Mouse (Mus musculus): Measurements from ENCODE around the gene Ccdc24. TPM values are rescaled to one million over a fixed set of nuclear protein-coding genes. Genes with fewer than 3 reads are reported as not detected.

Gene Ccdc24
- polyA plus RNA-seq, 1 experiment, result 1.8 TPM

- DNase-seq, result peak; percentile 91 to 97
- under 1% methylated on average over 61 of the region's 61 CpGs for WGBS
- peak; percentile 78 for TF ChIP-seq POLR2A (IDR thresholded peaks at IDR 0.05; ENCODE audit: borderline replicate concordance, insufficient read depth, low read length)
- TF ChIP-seq CTCF (IDR thresholded peaks at IDR 0.05; ENCODE audit: borderline replicate concordance, insufficient read depth, low read depth, low read length), result no peak
- peak within 1 kb of the TSS; percentile 92 for H3K27ac ChIP-seq (ENCODE audit: insufficient read depth, low read length)
- H3K4me3 ChIP-seq (replicated peaks; ENCODE audit: insufficient read depth, low read depth, low read length), result peak within 1 kb of the TSS; percentile 98
- no peaks in the 10 kb centered on the region for H3K27me3 ChIP-seq (ENCODE audit: control insufficient read depth, insufficient read depth, low read length)
- peaks cover 16% of the 10 kb centered on the region for H3K4me1 ChIP-seq (ENCODE audit: control insufficient read depth, insufficient read depth, low read length)
These were observed 42.5 kb upstream of the Ccdc24 start, which contains the start of gene Ipo13 for GRCm38 (mm10) chr4:117914591-117915442. Ipo13 (minus strand) TSS chr4:117914999.

GRCm38 (mm10) chr4:117914031-117914430 is 41.7 kb upstream of the Ccdc24 start:
- H3K4me1 ChIP-seq (ENCODE audit: control insufficient read depth, insufficient read depth, low read length), result peaks cover 21% of the 10 kb centered on the region
- peak; percentile 62 to 66 for DNase-seq
- TF ChIP-seq POLR2A (IDR thresholded peaks at IDR 0.05; ENCODE audit: borderline replicate concordance, insufficient read depth, low read length) (0 out of 2 replicates have a peak, but pooled peaks have one; percentile 2), CTCF (IDR thresholded peaks at IDR 0.05; ENCODE audit: borderline replicate concordance, insufficient read depth, low read depth, low read length) (no peak)
- H3K27me3 ChIP-seq (ENCODE audit: control insufficient read depth, insufficient read depth, low read length), result no peaks in the 10 kb centered on the region
- H3K27ac ChIP-seq (ENCODE audit: insufficient read depth, low read length), result peak overlapping the region; percentile 92
- WGBS, result 0% methylated on average over 8 of the region's 8 CpGs
- peak overlapping the region; percentile 98 for H3K4me3 ChIP-seq (replicated peaks; ENCODE audit: insufficient read depth, low read depth, low read length)

GRCm38 (mm10) chr4:117913421-117913820 is 41.1 kb upstream of the Ccdc24 start:
- H3K27me3 ChIP-seq (ENCODE audit: control insufficient read depth, insufficient read depth, low read length), result no peaks in the 10 kb centered on the region
- peaks cover 23% of the 10 kb centered on the region for H3K4me1 ChIP-seq (ENCODE audit: control insufficient read depth, insufficient read depth, low read length)
- H3K27ac ChIP-seq (ENCODE audit: insufficient read depth, low read length), result peak overlapping the region; percentile 92
- TF ChIP-seq POLR2A (IDR thresholded peaks at IDR 0.05; ENCODE audit: borderline replicate concordance, insufficient read depth, low read length), result no peak
- TF ChIP-seq CTCF (IDR thresholded peaks at IDR 0.05; ENCODE audit: borderline replicate concordance, insufficient read depth, low read depth, low read length), result no peak
- WGBS, result 7% methylated on average over 3 of the region's 3 CpGs
- H3K4me3 ChIP-seq (replicated peaks; ENCODE audit: insufficient read depth, low read depth, low read length), result peak overlapping the region; percentile 98
- DNase-seq, result peak; percentile 82 to 85

GRCm38 (mm10) chr4:117912685-117913273 is 40.4 kb upstream of the Ccdc24 start:
- no peaks in the 10 kb centered on the region for H3K27me3 ChIP-seq (ENCODE audit: control insufficient read depth, insufficient read depth, low read length)
- peaks cover 29% of the 10 kb centered on the region for H3K4me1 ChIP-seq (ENCODE audit: control insufficient read depth, insufficient read depth, low read length)
- peak in 1 of 2 experiments; percentile 50 for DNase-seq
- peak overlapping the region; percentile 98 for H3K4me3 ChIP-seq (replicated peaks; ENCODE audit: insufficient read depth, low read depth, low read length)
- TF ChIP-seq CTCF (IDR thresholded peaks at IDR 0.05; ENCODE audit: borderline replicate concordance, insufficient read depth, low read depth, low read length) (no peak), POLR2A (IDR thresholded peaks at IDR 0.05; ENCODE audit: borderline replicate concordance, insufficient read depth, low read length) (no peak)
- peak overlapping the region; percentile 92 for H3K27ac ChIP-seq (ENCODE audit: insufficient read depth, low read length)
- WGBS, result 3% methylated on average over 7 of the region's 7 CpGs

- TF ChIP-seq POLR2A (IDR thresholded peaks at IDR 0.05; ENCODE audit: borderline replicate concordance, insufficient read depth, low read length) (no peak), CTCF (IDR thresholded peaks at IDR 0.05; ENCODE audit: borderline replicate concordance, insufficient read depth, low read depth, low read length) (no peak)
- peak overlapping the region; percentile 92 for H3K27ac ChIP-seq (ENCODE audit: insufficient read depth, low read length)
- peak overlapping the region; percentile 98 for H3K4me3 ChIP-seq (replicated peaks; ENCODE audit: insufficient read depth, low read depth, low read length)
- DNase-seq, result peak; percentile 82 to 83
- no peaks in the 10 kb centered on the region for H3K27me3 ChIP-seq (ENCODE audit: control insufficient read depth, insufficient read depth, low read length)
- WGBS, result 10% methylated on average over 13 of the region's 13 CpGs
- H3K4me1 ChIP-seq (ENCODE audit: control insufficient read depth, insufficient read depth, low read length), result peaks cover 29% of the 10 kb centered on the region
These were observed 39.8 kb upstream of the Ccdc24 start for GRCm38 (mm10) chr4:117912131-117912561.

- Histone ChIP-seq H3K27ac (ENCODE audit: insufficient read depth, low read length) (peak overlapping the region; percentile 10; the same call in 1 of the 2 replicates), H3K4me3 (replicated peaks; ENCODE audit: insufficient read depth, low read depth, low read length) (peak overlapping the region; percentile 9), H3K4me1 (ENCODE audit: control insufficient read depth, insufficient read depth, low read length) (peaks cover 53% of the 10 kb centered on the region), H3K27me3 (ENCODE audit: control insufficient read depth, insufficient read depth, low read length) (no peaks in the 10 kb centered on the region)
- no peak for DNase-seq
- TF ChIP-seq POLR2A (IDR thresholded peaks at IDR 0.05; ENCODE audit: borderline replicate concordance, insufficient read depth, low read length), result no peak
- no peak for TF ChIP-seq CTCF (IDR thresholded peaks at IDR 0.05; ENCODE audit: borderline replicate concordance, insufficient read depth, low read depth, low read length)
- WGBS, result 24% methylated on average over 8 of the region's 8 CpGs
These were observed 36.6 kb upstream of the Ccdc24 start for GRCm38 (mm10) chr4:117908834-117909453.

- peak; percentile 30 to 62 for DNase-seq
- H3K4me3 ChIP-seq (replicated peaks; ENCODE audit: insufficient read depth, low read depth, low read length), result no peak overlapping the region
- TF ChIP-seq POLR2A (IDR thresholded peaks at IDR 0.05; ENCODE audit: borderline replicate concordance, insufficient read depth, low read length) (no peak), CTCF (IDR thresholded peaks at IDR 0.05; ENCODE audit: borderline replicate concordance, insufficient read depth, low read depth, low read length) (no peak)
- 0 out of 2 replicates have a peak overlapping the region, but pooled peaks have one; percentile 33 for H3K27ac ChIP-seq (ENCODE audit: insufficient read depth, low read length)
- no peaks in the 10 kb centered on the region for H3K27me3 ChIP-seq (ENCODE audit: control insufficient read depth, insufficient read depth, low read length)
- peaks cover 41% of the 10 kb centered on the region for H3K4me1 ChIP-seq (ENCODE audit: control insufficient read depth, insufficient read depth, low read length)
- 54% methylated on average over 3 of the region's 3 CpGs for WGBS
These were observed 33.8 kb upstream of the Ccdc24 start for GRCm38 (mm10) chr4:117906196-117906595.

Measured in cerebellum, adult 2 months (tissue).